Mouse (Mus musculus) heart, adult 18-20 months (tissue): Measurements from ENCODE around the gene Rassf3. TPM values are rescaled to one million over a fixed set of nuclear protein-coding genes. Genes with fewer than 3 reads are reported as not detected.

Experiments
- DNase-seq, 2 experiments: peaks; one replicate each; pipeline ENCODE4 v3.0.0; 2021 to 2022; ENCODE audit warnings: mixed read lengths in 1 of 2
- total RNA-seq, 2 experiments: library from RNA; stranded (reverse); gene quantifications; 2 replicates each; pipeline ENCODE4 v1.2.3; 2021

Gene Rassf3
- total RNA-seq, 2 experiments from 2014 or later: 131 to 138 TPM

DNA sequence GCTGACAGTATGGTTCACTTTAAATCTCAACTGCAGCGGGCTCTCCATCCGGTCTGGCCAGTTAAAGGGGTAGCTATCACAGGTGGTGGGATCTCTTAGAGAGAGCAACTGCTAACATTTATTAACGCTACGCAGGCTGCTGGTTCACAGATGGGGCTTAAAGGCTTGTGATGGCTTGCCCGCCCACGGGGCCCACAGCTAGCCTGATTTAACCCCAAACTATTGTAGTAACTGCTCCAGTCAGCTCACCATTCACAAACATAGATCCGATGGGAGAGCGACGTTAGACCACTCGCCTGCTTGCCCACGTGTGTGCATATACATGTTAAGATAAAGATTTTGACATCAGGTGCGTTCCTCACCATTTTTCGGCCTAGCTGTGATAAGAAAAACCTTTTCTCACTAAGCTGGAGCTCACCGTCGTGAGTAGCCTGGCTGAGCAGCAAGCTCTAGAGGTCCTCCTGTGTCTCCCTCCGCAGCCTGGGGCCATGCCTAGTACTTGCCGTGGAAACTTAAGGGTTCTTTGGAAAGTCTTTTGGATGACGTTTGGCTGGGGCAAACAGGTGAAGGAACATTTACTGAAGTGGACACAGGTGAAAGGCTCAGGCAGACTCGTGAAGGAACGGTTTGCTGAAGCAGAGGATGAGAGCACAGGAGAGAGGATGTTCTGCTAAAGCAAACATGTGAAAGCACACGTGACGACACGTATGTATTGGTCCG, 13.8 kb downstream of the Rassf3 start:
- DNase-seq: no peak

DNA sequence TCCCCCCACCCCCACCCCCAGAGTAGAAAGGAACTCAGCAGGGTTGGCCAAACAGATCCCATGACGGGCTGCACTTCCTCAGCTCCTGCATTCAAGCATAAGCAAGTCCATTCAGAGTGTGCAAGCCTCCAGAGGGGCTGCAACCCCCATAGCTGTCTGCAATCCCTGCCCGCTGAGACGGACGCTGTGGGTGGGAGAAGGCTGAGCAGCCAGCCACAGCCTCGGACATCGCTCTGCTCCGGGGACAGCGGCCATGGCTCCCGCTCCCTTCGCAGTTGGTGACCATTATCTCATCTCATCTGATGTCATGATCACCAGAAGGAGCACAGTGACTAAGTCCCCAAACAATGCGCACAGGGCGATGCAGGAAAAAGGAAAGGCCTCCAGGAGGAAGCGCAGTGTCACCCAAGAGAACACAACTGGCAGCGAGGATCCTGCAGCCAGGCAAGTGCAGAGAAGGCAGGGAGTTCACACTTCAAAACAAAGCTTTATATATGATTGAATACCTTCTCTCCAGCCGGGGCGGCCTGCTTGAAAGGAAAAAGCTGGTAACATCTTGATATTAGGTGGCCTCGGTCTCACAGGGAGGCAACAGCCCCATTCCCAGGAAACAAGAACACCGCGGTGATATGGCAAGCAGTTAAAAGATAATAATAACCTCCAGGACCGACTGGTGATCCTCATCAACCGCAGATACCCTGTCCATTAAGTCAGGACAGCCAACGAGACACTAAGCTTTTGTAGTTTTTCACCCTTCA, 14.6 kb downstream of the Rassf3 start:
- peak; percentile 63 to 71 for DNase-seq

- DNase-seq: no peak
Measured at GRCm38 (mm10) chr10:121459124-121459853, 16.9 kb downstream of the Rassf3 start.

- DNase-seq: no peak
Measured at GRCm38 (mm10) chr10:121458408-121458807, 17.7 kb downstream of the Rassf3 start.

- DNase-seq: no peak
Measured at GRCm38 (mm10) chr10:121457381-121457780, 18.8 kb downstream of the Rassf3 start.

DNA sequence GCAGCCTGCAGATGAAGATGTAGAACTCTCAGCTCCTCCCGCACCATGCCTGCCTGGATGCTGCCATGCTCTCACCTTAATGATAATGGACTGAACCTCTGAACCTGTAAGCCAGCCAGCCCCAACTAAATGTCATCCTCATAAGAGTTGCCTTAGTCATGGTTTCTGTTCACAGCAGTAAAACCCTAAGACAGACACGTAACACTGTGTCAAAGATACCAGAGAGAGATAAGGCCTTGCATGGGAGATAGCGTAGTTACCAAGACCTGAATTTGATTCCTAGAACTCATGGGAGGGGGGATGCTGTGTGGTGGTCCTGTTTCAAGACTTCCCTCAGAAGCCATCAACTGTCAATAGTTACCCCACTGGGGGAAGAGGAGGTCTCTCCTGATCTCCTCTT, 20.6 kb downstream of the Rassf3 start:
- no peak for DNase-seq

DNA sequence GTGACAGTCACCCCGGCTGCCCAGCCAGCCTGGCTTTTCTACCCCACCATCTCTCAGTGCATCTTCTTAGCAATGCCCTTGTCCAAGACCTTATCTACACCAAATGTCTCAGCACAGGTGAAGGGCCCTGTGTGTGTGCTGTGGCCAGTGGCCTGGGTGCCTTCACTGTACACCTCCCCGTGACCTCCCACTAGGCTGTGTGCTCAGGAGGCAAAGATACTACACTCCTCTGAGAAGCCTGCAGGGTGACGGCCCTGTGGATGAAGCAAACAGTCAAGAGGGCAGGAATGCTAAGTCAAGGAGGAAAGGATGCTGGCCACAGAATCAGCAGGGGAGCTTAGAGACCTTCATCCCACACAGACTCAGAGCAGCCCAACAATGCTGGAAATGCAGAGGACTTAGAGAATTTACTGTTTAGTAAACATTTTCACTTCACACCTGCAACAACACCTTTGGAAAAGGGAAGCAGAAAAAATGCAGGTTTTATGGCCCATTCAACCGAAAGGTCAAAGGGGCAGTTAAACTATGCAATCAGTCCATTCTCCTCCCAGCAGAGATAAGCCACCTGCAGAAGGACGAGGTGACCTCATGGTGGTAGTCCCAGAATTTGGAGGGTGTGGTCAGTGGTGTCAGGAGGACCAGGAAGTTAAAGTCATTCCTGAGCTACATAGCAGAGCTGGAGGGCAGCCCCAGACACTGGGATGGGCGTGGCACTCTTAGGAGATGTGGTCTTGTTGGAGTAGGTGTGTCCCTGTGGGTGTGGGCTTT, 21.3 kb downstream of the Rassf3 start:
- DNase-seq: no peak

- DNase-seq: no peak
Measured at GRCm38 (mm10) chr10:121454033-121454432, 22.1 kb downstream of the Rassf3 start.

GRCm38 (mm10) chr10:121445808-121446207, 30.3 kb downstream of the Rassf3 start:
- no peak for DNase-seq

GRCm38 (mm10) chr10:121444198-121444597, 31.9 kb downstream of the Rassf3 start:
- peak in 1 of 2 experiments; percentile 49 for DNase-seq

DNA sequence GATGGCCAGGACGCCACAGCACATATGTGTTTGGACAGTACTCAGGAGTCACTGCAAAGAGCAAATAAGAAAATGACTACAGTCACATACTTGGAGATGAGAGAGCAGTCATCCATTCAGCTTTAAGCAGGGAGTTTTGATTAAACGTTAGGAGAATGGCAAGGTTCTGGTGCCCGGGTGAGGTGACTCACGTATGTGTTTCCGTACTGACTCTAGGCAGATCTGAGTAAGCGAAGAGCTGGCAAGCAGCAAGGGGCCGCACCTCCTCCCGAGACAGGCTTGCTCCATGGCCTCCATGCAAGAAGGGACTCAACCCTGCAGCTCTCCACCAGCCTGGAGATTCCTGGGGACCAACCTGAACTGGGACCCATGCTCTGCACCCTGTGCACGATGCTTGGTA, 32.4 kb downstream of the Rassf3 start:
- no peak for DNase-seq

- DNase-seq: peak in 1 of 2 experiments; percentile 63
Measured at GRCm38 (mm10) chr10:121439310-121439731, 36.8 kb downstream of the Rassf3 start.

DNA sequence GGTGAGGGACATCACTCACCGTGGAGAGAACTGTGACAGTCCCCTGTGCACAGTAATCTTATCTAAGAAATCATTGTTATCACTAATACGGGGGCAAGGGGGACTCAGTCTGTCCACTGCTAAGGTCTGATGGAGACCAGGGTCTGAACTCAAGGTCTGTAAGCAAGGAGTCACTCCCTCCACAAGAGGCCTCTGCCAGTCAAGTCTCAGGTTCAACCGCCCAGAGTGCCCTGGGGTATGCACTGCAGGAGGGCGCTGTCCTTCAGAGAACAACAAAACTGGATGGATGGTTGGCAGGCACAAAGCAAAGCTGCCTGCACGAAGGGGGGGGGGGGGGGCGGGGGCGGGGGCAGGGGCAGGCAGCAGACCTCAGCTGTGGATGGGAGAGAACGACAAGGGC, 38.0 kb downstream of the Rassf3 start:
- no peak for DNase-seq

DNA sequence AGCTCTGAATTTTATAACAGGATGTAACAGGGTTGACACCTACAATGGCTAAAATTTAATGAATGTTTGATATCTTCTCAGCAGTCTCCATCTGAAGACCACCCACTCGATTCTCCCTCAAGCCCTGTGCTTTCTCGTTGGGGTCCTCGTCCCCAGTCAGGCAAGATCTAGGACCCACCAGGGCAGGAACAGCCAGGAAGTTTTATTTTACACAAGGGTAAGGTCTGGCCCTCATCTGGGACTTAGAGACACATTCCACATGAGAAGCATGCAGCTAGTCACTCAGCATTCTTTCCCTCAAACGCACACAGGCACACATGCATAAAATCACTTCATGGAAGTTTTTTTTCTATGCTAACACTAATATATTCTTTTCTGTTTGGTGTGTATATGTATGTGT, 39.5 kb downstream of the Rassf3 start:
- no peak for DNase-seq

GRCm38 (mm10) chr10:121436258-121436645, 39.9 kb downstream of the Rassf3 start:
- DNase-seq: no peak

GRCm38 (mm10) chr10:121435546-121436257, 40.4 kb downstream of the Rassf3 start:
- DNase-seq: peak in 1 of 2 experiments; percentile 43

- peak in 1 of 2 experiments; percentile 18 for DNase-seq
Measured at GRCm38 (mm10) chr10:121434441-121435103, 41.6 kb downstream of the Rassf3 start.

- peak; percentile 33 to 64 for DNase-seq
Measured at GRCm38 (mm10) chr10:121432635-121433280, 43.4 kb downstream of the Rassf3 start.

DNA sequence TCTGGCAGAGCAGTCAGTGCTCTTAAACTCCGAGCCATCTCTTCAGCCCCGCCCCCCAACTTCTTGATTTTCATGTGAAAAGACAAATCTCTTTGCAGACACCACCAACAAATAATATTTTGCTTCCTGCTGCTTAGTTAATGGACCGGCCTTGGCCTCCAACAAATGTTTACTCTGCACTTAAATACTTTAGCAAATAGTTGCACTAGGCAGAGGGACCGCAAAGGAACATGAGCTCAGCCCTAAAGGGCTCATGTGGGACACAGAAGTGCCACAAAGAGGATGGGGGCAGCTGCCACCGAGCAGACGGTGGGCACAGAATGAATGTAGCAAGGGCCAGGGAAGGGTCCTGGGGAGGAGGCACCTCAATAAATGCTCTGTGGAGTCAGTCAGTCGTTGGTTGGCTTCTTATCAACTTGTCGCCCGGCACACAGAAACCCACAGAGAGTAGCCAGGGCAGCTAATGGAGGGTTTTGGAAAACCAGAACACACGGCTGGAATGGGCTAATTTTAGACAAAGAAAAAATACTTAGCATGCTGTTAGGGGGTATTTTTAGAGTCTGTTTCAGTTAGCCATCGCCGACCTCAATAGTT, 44.0 kb downstream of the Rassf3 start:
- peak; percentile 64 to 66 for DNase-seq
